Mouse (Mus musculus): Measurements from ENCODE around the gene Csrnp1.

- no peak for TF ChIP-seq CTCF (IDR thresholded peaks at IDR 0.05; ENCODE audit: borderline replicate concordance, extremely low read depth, insufficient read depth, insufficient read length)
- TF ChIP-seq POLR2A (IDR thresholded peaks at IDR 0.05; ENCODE audit: borderline replicate concordance, extremely low read depth, insufficient read depth, insufficient read length, poor library complexity, severe bottlenecking), result no peak
These were observed 11.6 kb upstream of the Csrnp1 start for GRCm38 (mm10) chr9:119996080-119996479.
